In the genomic region with DNA sequence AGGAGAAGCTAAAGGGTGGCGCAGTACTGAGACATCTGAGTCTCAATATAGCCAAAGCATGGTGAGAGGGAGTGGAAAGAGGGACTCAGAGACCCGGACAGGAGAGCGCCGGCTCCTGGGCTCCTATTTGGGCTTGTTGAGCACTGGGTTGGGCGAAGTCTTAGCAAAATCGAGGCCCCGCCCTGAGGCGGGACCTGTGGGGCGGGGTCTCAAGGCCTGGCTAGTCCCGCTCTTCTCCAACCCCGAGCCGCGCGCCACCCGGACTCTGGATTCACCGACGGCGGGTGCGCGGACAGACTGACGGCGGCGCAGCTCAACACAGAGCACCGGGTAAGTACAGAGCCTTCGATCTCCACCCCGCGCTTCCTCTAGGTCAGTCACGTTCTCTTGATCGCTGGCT, we compare ENCODE assay signal across 8 mouse cellular contexts. TPM values are rescaled to one million over a fixed set of nuclear protein-coding genes. Genes with fewer than 3 reads are reported as not detected.
DNase-seq lines count a peak whose midpoint lies in the region; ATAC-seq and TF ChIP-seq lines count a peak whose summit lies in the region.

No protein-coding gene starts in this region.

- peak overlapping the region; percentile 72 for H3ac ChIP-seq in C2C12 (ENCODE audit: control insufficient read depth, insufficient read length, low read depth)

- peaks cover 54% of the 10 kb centered on the region for H3K79me2 ChIP-seq in C2C12 (ENCODE audit: control insufficient read depth, insufficient read depth)

- peaks cover 42% of the 10 kb centered on the region for H3K79me3 ChIP-seq in C2C12 (ENCODE audit: low read depth)

- peak overlapping the region; percentile 75 for H3K4me2 ChIP-seq in heart, embryonic 15.5 days

- peaks cover 12% of the 10 kb centered on the region for H3K36me3 ChIP-seq in C2C12 (ENCODE audit: control insufficient read depth, insufficient read depth)
- H3K36me3 ChIP-seq in heart, embryonic 15.5 days = no peaks in the 10 kb centered on the region
- no peaks in the 10 kb centered on the region for H3K36me3 ChIP-seq in testis, adult 2 months (ENCODE audit: control insufficient read depth, insufficient read depth, low read length)

- H3K4me3 ChIP-seq in C2C12 (ENCODE audit: insufficient read depth, poor library complexity, severe bottlenecking) = peak overlapping the region; percentile 41
- H3K4me3 ChIP-seq in embryonic fibroblast, embryonic 13.5 days (ENCODE audit: insufficient read depth, low read length) = peak overlapping the region; percentile 75
- peak overlapping the region; percentile 55 for H3K4me3 ChIP-seq in heart, embryonic 15.5 days
- peak overlapping the region; percentile 33 for H3K4me3 ChIP-seq in testis, adult 2 months (ENCODE audit: control insufficient read depth, low read depth, low read length)

- H3K27ac ChIP-seq in embryonic fibroblast, embryonic 13.5 days (ENCODE audit: insufficient read depth, low read length) = peak overlapping the region; percentile 64
- H3K27ac ChIP-seq in heart, embryonic 15.5 days = peak overlapping the region; percentile 47
- H3K27ac ChIP-seq in testis, adult 2 months (ENCODE audit: control insufficient read depth, insufficient read depth, low read depth, low read length) = no peak overlapping the region

- H3K4me1 ChIP-seq in embryonic fibroblast, embryonic 13.5 days (ENCODE audit: control insufficient read depth, insufficient read depth, low read length) = peaks cover 31% of the 10 kb centered on the region
- peaks cover 77% of the 10 kb centered on the region for H3K4me1 ChIP-seq in heart, embryonic 15.5 days (replicated peaks)
- peaks cover 13% of the 10 kb centered on the region for H3K4me1 ChIP-seq in testis, adult 2 months (ENCODE audit: control insufficient read depth, insufficient read depth, low read length)

- TF ChIP-seq CTCF in C2C12 (IDR thresholded peaks at IDR 0.05; ENCODE audit: control insufficient read depth, insufficient read depth, insufficient read length) = no peak
- TF ChIP-seq CTCF in embryonic fibroblast, embryonic 13.5 days (IDR thresholded peaks at IDR 0.05; ENCODE audit: borderline replicate concordance, insufficient read depth, low read length) = no peak
- TF ChIP-seq CTCF in testis, adult 2 months (IDR thresholded peaks at IDR 0.05; ENCODE audit: control insufficient read depth, insufficient read depth, insufficient replicate concordance, low read depth, low read length) = no peak

- 1% methylated on average over 29 of the region's 29 CpGs for WGBS in heart, embryonic 15.5 days

- peak; percentile 38 for ATAC-seq in heart, embryonic 15.5 days (replicated peaks; ENCODE audit: insufficient number of reproducible peaks, insufficient read depth, low FRiP score, low read depth)
- peak; percentile 79 for ATAC-seq in megakaryocyte progenitor cell, adult 5-6 weeks (replicated peaks; ENCODE audit: poor library complexity)
- ATAC-seq in monocyte, adult 5-6 weeks (replicated peaks; ENCODE audit: insufficient number of reproducible peaks, low FRiP score, low TSS enrichment, poor library complexity, severe bottlenecking) = no peak

- peak; percentile 93 for TF ChIP-seq POLR2A in embryonic fibroblast, embryonic 13.5 days (IDR thresholded peaks at IDR 0.05; ENCODE audit: low read depth, low read length)
- TF ChIP-seq POLR2A in testis, adult 2 months (IDR thresholded peaks at IDR 0.05; ENCODE audit: control insufficient read depth, low read depth, low read length) = no peak

- H3K9me3 ChIP-seq in heart, embryonic 15.5 days (replicated peaks) = no peaks in the 10 kb centered on the region

- peak overlapping the region; percentile 51 for H3K9ac ChIP-seq in heart, embryonic 15.5 days

- DNase-seq in Muller cell, postnatal 12 days (ENCODE audit: inconsistent ontology term) = peak; percentile 80
- peak; percentile 53 for DNase-seq in kidney, postnatal 14 days

- no peaks in the 10 kb centered on the region for H3K27me3 ChIP-seq in C2C12 (ENCODE audit: control insufficient read depth, insufficient read depth, insufficient read length)
- H3K27me3 ChIP-seq in heart, embryonic 15.5 days = peaks cover 22% of the 10 kb centered on the region
- no peaks in the 10 kb centered on the region for H3K27me3 ChIP-seq in testis, adult 2 months (ENCODE audit: control insufficient read depth, insufficient read depth, low read length)

TF ChIP-seq in C2C12, 6 proteins besides CTCF, POLR2A, EP300 and RAD21:
- no peak for TF ChIP-seq MYOG (IDR thresholded peaks at IDR 0.05; ENCODE audit: control insufficient read depth, extremely low read depth, insufficient read length)
- no peak for TF ChIP-seq MAX (IDR thresholded peaks at IDR 0.05)
- TF ChIP-seq FOSL1 (IDR thresholded peaks at IDR 0.05; ENCODE audit: insufficient read depth, low read length, poor library complexity, severe bottlenecking) = no peak
- no peak for TF ChIP-seq MYOD1 (IDR thresholded peaks at IDR 0.05; ENCODE audit: control insufficient read depth, insufficient read length, low read depth)
- no peak for TF ChIP-seq CEBPB (IDR thresholded peaks at IDR 0.05; ENCODE audit: low read depth)
- no peak for TF ChIP-seq USF1 (IDR thresholded peaks at IDR 0.05; ENCODE audit: low read depth)

RNA-seq across cellular contexts. Expression of a gene that starts 0.3 kb away (rescaled TPM):
- 91.6 TPM for polyA plus RNA-seq in C2C12 (2012; fragmentation: generic; extraction: Trizol)
- polyA plus RNA-seq in embryonic fibroblast, embryonic 13.5 days (2011; ENCODE audit: insufficient read length, low read depth, missing spikeins) = 1,102 and 1,873 TPM in 2 replicates
- 156 and 255 TPM in 2 replicates for polyA plus RNA-seq in heart, embryonic 15.5 days (2015; fragmentation: Nextera tagmentation; extraction: Ambion mirVana)
- total RNA-seq in megakaryocyte progenitor cell, adult 5-6 weeks (2015) = not detected in 2 replicates
- total RNA-seq in megakaryocyte progenitor cell, adult 5-6 weeks (2017) = not detected in 2 replicates
- 2.4 and 4.8 TPM in 2 replicates for polyA plus RNA-seq in testis, adult 2 months (2012; rRNA removed)
- not detected in 3 replicates for total RNA-seq in monocyte, adult 5-6 weeks (2017)

RNA-seq across cellular contexts. Expression of a gene that starts 56.1 kb away (rescaled TPM):
- polyA plus RNA-seq in C2C12 (2012; fragmentation: generic; extraction: Trizol) = 1.1 TPM
- polyA plus RNA-seq in embryonic fibroblast, embryonic 13.5 days (2011; ENCODE audit: insufficient read length, low read depth, missing spikeins) = 5.4 TPM in 2 replicates
- polyA plus RNA-seq in heart, embryonic 15.5 days (2015; fragmentation: Nextera tagmentation; extraction: Ambion mirVana) = 8.7 and 10.4 TPM in 2 replicates
- total RNA-seq in megakaryocyte progenitor cell, adult 5-6 weeks (2015) = 0.77 and 1.1 TPM in 2 replicates
- total RNA-seq in megakaryocyte progenitor cell, adult 5-6 weeks (2017) = 1.2 and 1.4 TPM in 2 replicates
- polyA plus RNA-seq in testis, adult 2 months (2012; rRNA removed) = 146 and 168 TPM in 2 replicates
- 0.43 to 1.6 TPM (median 1.3 TPM) in 3 replicates for total RNA-seq in monocyte, adult 5-6 weeks (2017)

Comparison
In these comparisons a context has a peak if more than half of its experiments do, and no peak if none do; other contexts are left out.
1. RNA of a gene that starts 0.3 kb away (polyA plus RNA-seq): 1,102 to 1,873 TPM in embryonic fibroblast, embryonic 13.5 days, 156 to 255 TPM in heart, embryonic 15.5 days and 91.6 TPM in C2C12 (single experiment); 2.4 to 4.8 TPM in testis, adult 2 months; every median in the first group is over 10 times any median in the second.
2. RNA of a gene that starts 56.1 kb away (polyA plus RNA-seq): 146 to 168 TPM in testis, adult 2 months; 8.7 to 10.4 TPM in heart, embryonic 15.5 days, 5.4 TPM in embryonic fibroblast, embryonic 13.5 days and 1.1 TPM in C2C12 (single experiment); every median in the first group is over 10 times any median in the second.
3. Peak in every context shown above with its lines, with median percentiles within 50 percentile points of each other: H3K4me3 ChIP-seq.